Mouse (Mus musculus): ENCODE measurements around the gene Creg1.
"Not testable (repeated sequence)": the region's sequence is repeated elsewhere in the genome, so short reads cannot be mapped to it uniquely, and the experiment has no call there.

The Creg1 gene

DNA sequence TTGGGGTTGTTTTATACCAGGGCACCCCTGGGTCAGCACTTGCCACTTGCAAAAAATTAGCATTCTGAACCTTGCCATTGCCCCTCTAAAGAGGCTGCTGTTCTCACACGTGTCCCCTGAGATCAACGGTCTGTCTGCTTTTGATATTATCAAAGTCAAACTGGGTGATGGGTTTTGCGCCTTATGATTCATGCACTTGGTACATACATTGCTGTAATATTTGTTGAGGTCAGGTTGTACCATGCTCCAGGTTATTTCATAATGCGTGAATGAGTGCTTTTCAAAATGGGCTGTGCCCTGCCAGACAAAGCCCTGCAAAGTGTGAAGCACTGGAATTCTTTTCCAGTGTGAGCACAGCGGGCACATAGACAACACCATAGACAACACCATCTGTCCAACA lies 11.7 kb upstream of the Creg1 start:
- DNase-seq, result no peak

DNA sequence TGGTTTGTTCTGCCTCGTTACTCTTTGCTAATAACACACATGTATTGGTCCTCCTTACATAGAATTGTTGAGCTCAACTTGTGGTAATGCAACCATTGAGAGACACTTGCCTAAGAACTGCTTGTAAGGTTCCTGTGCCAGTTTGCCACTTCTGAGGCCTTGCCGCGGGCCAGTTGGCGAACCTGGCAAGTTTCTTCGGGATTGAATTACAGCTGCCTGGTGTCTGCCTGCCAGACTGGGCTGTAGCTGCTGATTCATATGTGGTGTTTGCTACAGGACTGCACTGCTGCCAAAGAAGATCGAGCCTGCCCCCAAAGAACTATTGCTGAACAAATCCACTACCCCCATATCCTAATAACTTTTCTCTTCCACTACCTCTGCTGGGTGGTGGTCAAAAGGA lies 9.3 kb upstream of the Creg1 start:
- DNase-seq, result no peak

DNA sequence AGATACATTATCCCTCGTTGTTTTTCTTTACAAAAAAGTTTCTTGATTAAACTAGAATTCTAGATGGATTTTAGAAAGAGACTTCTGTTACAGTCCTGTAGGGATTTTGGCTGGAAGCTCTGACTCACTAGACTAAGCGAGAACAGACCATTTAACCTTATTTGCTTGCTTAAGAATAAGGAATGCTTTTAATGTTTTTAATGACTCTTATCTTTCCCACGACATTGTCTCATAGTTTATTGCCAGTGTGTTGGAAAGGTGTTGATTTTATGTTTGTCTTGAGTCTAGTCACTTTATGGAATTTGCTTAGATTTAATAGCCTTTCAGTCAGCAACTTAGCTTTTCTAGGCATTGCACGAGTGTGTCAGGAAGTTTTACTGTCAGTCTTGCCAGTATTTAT lies 8.4 kb upstream of the Creg1 start:
- no peak for DNase-seq

DNA sequence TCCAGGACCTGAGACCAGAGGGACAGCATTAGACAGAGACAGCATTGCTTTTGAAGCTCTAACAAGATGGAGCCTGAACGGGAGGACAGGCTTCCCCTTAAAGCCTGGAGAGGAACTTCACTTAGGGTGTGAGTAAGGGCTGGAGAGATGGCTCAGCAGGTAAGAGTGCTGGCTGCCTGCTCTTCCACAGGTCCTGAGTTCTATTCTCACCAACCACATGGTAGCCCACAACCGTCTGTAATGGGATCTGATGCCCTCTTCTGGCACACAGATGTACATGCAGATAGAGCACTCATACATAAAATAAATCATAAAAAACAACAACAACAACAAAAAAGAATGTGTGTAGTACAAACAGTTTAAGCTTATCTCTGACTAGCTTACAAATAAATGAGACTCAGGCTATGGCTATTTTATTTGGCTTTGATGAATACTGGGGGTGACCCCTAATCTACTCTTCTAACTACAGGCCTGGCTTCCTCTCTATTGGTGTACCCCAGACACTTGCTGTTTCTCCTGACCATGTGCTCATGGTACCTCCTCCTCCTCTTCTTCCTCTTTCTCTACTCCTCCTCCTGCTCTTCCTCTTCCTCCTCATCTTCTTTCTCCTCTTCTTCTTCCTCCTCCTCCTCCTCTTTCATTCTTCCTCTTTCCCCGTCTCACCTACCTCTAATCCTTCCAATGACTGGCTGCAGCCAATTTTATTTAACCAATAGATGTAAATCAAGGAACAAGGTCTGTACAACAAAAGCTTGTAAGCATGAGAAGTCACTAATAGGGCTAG lies 1.8 kb upstream of the Creg1 start:
- DNase-seq, result no peak

DNA sequence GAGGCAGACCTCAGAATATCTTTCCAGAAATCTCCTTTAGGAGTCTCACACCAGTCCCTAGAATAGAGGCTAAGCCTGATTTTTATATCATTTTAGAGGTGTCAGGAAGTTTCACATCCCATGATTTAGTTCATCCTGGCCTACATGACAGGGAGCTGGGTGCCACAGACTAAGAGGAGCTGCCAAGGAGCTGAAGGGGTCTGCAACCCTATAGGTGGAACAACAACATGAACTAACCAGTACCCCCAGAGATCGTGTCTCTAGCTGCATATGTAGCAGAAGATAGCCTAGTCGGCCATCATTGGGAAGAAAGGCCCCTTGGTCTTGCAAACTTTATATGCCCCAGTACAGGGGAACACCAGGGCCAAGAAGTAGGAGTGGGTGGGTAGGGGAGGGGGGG lies 1.0 kb upstream of the Creg1 start:
- DNase-seq, result not testable (repeated sequence)

DNA sequence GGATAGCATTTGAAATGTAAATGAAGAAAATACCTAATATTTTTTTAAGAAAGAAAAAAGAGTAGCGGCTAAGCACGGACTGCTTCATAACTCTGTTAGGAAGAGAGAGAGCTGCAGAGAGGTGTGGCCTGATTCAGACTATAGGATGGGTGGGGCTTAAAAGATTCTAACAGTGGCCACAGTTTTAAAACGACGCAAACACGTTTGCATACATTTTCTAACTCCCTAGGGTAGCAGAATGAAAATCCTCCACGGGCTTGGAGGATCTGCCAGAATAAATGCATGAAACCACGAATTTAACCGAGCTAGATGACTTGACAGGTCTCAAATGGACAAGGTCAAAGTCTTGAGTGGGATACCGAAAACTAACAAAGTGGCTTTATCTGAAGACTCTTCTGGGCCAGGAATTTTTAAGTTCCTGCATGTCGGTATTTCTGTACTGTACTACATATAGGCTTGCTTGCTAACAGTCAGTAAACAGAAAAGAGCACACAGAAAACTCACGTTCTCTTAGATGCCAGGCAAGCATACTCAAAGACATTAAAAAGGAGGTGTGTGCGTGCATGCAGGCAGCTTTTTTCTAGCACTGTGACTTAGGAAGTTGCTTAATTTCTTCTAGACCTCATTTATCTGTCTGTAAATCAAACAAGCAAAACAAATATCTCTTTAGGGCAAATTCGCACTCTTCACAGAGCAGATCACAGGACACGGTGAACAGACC lies 472 bp upstream of the Creg1 start:
- DNase-seq, result no peak

DNA sequence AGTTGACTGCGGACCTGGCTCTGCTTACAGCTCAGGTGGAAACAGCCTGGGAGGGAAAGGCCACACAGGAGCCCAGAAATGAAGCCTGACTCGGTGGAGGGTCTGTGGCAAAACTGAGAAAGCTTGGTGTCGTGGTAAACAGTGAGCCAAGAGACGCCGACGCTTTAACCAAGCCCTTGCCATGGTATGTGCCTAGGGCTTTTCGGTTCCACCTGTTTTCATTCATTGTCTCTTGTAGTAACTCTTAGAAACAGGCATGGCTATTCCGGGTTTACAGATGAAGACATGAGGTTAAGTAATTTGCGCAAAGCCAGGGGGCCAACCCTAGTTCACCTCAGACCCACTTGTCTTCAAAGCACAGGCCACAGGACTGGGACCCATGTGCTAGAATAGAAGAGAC lies 1.0 kb downstream of the Creg1 start:
- no peak for DNase-seq

DNA sequence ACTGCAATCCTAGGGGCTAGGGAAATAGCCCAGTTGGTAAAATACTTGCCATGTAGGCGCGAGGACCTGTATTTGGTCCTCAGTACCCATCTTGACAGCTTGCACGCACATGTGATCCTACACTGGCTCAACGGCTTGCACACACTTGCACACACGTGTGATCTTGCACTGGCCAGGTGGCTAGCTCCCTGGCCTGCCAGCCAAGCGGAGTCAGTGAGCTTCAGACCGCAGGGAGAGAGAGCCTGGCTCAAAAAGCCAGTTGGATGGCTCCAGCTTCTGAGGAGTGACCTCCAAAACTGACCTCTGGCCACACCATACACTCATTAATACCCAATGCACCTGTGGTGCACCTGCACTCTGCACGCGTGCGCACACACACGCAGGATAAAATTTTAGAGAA lies 1.5 kb downstream of the Creg1 start:
- no peak for DNase-seq

DNA sequence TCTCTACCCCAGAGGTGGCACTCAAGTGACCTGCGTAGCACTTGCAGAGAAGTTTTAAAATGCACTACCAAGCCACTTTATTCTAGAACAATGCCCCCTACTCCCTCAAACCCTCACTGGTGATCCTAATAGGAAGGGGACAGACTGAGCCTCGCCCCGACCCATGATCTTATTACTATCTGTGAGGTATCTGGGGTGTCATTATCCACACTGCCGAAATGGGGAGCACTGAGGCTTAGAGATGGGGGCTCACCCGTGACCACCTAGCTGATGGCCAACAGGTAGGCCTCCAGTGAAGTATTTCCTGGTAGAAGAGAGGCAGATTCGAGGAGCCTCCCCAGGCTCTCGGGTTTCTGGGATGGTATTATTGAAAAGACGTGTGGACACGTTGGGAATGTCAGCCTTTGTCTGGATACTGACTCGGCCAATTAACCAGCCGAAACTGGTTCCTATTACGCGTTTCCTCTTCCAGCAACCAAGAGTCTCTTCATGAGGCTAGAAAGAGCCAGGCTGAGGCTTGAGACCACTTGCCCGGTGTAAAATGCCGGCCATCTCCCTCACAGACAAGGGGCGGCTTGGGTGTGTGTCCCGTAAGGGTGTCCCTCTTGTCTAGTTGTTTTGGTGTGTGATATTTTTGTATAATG lies 2.2 kb downstream of the Creg1 start:
- no peak for DNase-seq

DNA sequence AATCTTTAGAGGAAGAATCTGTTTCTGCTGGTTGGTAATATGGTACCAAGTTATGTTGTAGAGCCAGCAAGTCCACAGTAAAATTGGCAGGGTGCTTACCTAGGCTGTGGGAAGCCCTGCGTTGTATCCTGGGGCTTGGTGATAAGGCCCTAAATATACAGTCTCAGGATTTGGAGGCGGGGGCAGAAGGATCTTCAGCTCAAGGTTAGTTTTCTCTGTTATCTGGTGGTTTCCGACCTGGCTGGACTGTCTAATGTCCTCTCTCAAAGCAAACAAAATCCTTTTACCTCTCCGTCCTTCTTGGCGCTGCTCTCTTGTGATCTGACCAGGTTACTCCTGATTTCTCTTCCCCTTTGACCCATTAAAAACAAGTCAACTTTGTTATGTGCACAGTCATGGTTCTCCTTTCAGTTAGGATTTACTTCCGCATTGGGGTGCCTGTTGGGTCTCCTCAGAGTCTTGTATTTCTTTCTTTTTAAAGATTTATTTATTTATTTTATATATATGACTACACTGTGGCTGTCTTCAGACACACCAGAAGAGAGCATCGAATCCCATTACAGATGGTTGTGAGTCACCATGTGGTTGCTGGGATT lies 2.8 kb downstream of the Creg1 start:
- DNase-seq, result no peak

DNA sequence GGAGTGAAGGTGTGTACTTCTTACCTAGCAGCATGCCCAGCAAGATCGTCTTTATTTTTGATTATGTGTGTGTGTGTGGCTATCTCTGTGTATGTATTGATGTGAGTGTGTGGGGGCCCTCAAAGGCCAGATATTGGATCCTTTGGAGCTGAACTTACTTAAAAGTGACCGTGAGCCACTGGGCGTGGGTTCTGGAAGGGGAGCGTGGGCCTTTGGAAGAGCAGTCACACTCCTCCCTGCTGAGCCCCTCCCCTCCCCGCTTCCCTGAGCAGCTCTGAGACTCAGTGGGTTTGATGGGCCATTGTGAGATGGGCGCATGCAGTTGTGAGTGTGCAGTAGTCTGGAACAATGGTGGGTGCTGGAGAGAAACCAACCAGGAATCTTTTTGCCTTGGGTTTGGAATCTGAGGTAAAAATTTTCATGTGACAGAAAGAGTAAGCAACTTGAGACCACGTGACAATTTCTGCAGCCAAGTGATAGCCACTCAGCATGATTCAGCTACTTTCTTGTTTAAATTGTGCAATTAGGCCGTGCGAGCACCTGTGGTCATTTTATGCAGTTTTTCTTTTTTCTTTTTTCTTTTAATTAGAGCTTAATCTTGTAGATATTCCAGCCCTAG lies 5.5 kb downstream of the Creg1 start:
- no peak for DNase-seq

DNA sequence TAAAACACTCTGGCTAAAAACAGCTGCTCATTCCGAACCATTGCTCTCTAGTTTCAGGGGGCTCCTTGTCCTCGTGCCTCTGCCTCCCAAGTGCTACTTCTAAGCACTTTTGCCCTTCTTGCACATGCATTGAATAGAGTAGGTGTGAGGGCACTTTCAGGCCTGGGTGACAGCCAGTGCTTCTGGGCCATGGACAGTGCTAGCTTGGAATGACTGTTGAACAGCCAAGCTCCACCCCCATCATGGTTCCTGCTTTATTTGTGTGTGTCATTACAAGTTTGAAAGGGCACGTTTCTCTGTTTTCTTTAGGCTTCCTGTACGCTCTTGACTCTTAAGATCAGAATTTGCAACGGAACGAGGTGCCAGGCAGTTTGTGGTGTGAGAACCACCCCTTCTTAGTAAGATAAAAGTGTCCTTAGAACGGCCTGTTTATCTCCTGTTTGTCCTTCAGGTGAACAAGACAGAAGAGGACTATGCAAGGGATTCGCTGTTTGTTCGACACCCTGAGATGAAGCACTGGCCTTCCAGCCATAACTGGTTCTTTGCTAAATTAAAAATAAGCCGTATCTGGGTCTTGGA lies 6.7 kb downstream of the Creg1 start:
- DNase-seq, result no peak

DNA sequence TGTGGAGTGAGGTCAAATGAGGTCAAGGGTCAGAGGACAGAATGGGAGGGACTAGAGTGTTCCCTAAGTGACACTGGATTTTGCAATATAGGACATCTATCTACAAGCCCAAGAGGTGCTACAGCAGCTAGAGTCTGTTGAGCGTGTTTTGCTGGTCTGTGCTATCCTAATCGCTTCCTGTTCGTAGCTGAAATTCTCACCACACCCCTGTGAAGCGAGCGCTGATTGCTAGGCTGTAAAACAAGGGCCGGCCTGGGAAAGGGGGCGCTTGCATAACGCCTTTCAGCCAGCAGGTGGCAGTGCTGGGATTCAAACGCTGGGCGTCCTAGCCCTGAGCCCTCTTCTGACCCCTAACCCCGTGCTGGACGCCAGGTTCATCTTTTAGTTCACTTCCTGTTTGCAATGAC lies 7.9 kb downstream of the Creg1 start:
- DNase-seq, result peak; percentile 81 to 88

DNA sequence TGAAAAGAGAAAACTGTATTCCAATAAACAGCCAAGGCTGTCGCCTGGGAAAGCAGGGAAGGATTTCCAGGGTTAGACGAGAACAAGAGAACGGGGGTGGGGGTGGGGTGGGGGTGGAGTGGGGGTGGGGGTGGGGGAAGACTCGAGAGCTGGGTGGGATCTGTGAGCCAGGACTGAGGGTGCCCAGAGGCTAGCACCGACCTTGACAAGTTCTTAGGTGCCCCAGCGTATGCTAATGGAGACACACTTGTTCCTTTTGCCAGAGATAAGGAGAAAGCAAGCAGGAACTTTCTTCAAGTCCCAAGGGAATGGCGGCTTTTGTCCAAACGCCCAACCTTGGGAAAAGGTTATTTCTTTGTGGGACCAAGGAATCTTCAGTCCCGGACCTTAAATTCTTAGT lies 8.5 kb downstream of the Creg1 start:
- no peak for DNase-seq

DNA sequence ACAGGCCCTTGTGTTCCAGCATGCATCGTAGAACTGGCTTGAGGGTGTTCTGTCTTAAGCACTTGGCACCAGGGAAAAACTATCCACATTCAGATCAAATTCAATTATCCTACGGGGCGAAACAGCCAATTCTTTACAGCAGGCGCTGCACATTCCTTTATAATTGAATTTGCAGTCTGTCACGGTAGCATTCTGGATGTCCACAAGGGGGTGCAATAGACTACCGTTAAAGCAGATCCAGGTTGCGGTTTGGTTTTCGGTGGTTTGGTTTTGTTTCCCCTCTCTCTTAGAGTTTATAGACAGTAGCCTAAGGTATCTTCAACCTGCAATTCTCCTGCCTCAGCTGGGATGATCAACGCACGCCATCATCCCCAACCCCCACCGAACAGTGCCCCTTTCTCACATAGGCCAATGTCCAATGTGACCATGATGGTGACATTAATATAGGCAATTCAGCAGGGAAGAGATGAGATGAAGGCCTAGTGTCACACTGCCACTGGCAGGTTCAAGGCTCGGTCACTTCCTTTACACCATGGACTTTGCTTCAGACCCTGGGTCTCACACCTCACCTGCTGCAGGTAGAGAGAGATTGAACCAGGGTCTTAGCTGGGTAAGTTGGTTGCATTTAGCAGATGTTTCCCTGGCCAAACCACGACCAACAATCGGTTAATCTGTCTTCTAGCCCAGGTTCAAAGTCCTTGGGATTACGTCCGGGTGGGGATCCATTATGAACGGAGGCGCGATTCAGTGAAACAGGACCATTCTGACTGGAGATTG lies 12.2 kb downstream of the Creg1 start:
- DNase-seq, result peak in 1 of 2 experiments; percentile 52

DNA sequence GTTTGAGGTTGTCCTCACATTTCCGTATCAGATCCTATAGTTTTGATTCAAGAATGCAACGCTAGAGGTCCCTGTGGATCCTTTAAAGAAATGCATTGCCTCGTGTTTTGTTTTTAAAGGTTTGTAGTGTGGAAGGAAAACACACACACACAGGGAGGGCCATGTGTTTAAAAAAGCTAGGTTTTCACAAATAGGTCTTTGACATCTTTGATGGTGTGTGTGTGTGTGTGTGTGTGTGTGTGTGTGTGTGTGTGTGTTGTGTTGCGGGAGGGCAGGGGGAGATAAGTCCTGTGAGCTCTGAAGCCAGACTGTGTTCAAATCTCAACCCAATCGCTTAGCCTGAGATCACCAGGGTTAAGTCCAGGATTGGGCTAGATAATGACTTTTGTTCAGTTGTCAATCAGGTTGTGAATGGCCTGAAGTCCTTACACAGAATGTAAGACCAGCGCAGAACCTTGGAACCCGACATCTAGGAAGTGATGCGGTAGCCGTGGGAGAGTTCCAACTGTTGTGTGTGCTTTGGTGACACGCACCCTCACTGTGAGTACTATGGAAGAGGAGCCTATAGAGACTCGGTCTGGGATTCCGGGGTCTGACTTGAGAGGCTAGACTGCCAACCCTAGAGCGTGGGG lies 16.5 kb downstream of the Creg1 start:
- DNase-seq, result no peak

DNA sequence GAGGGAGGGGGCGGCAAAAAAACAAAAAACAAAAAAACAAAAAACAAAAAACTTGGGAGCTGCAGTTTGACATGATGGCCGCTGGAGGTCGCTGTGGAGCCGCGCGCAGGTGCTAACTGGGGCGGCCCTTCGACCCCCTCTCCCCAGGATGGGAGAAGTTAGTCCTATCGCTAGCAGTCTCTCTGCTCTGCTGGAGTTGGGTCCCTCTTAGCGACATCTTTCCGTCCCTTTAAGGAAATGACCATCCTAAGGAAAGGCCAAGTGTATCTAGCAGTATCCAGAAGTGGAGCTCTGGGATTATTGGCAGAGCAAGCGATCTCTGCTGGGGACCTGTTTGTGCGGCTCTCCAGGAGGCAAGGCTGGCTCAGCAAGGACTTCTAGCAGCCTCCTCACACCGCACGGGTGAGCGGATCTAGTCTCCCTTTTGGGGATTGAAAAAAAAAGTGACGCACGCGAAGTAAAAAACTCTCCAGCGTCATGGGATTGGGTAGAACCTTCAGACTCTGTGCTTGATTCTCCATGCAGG lies 17.1 kb downstream of the Creg1 start:
- DNase-seq, result peak in 1 of 2 experiments; percentile 51

DNA sequence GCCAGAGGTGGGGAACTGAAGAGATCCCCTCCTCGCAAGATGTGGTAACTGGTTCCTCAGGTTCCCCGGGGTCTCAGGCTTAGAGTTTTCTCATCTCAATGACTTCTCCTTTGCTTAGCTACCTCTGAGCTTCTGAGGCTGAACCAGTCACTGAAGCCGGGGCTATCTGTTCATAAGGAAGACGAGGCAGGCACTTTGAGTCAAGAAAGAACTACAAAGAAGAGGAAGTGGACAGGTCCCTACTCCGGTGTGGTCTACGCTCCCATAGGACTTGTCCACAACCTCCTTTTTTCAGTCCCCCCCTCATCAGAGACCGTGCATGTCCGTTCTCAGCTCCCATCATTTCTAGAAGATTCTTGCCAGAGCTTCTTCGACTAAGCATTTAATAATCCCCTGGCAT lies 17.9 kb downstream of the Creg1 start:
- no peak for DNase-seq

DNA sequence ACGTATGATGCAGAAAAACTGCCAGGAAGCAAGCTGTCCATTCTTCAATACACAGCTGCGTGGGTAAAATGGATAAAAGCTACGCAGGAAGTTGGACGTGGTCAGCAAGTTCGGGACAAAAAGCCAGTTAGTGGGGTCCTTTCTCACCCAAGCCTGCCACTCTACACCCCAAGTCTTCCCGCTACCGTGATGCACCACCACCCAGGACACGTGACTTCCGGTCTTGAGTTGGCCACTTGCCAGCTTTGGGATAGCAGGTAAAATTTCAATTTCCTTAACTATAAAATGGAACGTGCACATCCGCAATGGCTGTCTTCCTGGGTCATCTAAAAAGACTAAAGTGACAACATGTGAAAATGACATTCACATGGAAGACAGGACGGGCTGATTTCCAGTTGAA lies 18.4 kb downstream of the Creg1 start:
- DNase-seq, result no peak

DNA sequence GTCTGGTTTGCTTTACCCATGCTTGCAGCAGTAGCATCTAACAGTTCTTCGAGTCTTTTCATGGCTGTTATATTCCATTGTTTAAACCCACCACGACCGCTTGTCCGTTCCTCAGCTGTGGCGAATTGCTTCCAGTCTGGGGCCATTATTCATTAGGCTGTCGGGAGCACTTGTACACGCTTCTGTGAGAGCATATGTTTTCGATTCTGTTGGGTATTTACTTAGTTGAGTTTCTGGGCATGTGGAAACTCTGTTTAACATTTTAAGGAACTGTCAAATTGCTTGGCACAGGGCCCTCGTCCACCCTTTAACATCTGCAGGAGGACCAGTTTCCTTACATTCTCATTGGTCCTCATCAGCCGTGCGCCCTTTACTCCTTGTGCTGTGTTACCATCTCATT lies 22.8 kb downstream of the Creg1 start:
- no peak for DNase-seq

DNA sequence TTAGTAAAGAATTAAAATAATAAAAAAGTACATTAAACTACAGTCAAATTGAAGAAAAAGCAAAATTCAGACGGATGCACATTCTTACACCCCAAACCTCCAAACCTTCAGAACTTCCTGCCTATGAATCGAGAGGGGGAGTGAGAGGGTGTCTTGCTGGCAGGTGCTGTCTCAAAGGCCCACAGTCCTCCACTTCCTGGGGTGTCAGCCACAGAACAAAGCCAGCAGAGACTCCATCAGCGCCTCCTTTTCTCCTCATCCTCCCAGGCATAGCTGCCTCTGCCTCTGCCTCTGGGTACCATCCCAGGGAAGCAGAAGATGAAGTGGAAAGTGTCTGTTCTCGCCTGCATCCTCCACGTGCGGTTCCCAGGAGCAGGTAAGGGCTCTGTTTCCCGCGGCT lies 25.0 kb downstream of the Creg1 start, which contains the start of gene Cd247:
Gene Cd247 (plus strand): TSS at position 171 of the 400 bp plus-strand sequence.
- no peak for DNase-seq

All from lung, postnatal 4 days (tissue).